Mouse (Mus musculus) left cerebral cortex, adult 8-10 months (tissue): ENCODE results near the gene Med25. TPM values are rescaled to one million over a fixed set of nuclear protein-coding genes. Genes with fewer than 3 reads are reported as not detected.

Source experiments
- DNase-seq, 2 experiments: peaks; one replicate each; pipeline ENCODE4 v3.0.0; 2022; ENCODE audit warnings: low spot score in 2 of 2
- total RNA-seq, 4 experiments: library from RNA; stranded (reverse); gene quantifications; 2 replicates each; pipeline ENCODE4 v1.2.4; 2022

Gene Med25
- total RNA-seq, 4 experiments from 2014 or later = 80.5 to 97.9 (median 88.4) TPM

DNA sequence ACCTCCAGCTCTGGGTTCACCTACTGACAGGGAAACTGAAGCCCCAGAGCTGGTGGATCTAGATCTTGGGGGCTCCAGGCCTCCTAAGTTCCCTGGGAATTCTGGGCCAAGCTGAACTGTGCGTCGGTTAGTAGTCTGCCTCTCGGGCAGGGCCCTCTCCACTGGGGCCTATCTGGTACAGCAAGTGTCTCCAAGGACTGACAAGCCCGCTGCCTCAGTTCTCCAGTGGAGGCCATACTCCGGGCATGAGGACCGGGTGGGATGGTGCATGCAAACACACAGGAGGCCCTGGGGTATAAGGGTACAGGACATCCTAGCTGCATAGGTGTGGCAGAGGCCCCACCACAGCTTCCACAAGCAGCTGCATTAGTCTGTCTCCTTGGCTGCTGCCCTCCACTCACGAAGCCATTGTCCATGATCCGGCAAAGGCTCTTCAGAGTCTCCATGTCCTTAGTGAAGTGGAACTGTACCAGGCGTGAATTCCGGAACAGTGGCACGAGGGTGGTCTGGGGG, 28.5 kb downstream of the Med25 start:
- DNase-seq = no peak

DNA sequence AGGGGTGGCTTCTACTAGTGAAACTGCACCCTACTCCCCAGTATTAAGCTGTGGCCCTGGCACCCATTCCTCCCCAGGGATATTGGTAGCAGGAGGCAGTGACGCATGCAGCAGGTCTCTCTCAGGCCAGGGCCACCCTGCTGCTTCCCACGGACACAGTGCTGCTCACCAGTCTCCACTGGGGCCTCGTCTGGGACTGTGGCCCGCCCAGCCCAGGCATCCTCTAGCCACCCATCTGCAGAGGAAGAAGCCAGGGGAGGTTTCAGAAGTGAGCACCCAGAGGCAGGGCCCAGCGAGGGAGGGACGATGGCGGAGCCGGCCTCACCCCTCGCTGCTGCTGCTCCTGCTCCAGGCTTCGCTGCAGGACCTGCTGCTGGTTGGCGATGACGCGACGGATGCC, 29.3 kb downstream of the Med25 start:
- DNase-seq = no peak

DNA sequence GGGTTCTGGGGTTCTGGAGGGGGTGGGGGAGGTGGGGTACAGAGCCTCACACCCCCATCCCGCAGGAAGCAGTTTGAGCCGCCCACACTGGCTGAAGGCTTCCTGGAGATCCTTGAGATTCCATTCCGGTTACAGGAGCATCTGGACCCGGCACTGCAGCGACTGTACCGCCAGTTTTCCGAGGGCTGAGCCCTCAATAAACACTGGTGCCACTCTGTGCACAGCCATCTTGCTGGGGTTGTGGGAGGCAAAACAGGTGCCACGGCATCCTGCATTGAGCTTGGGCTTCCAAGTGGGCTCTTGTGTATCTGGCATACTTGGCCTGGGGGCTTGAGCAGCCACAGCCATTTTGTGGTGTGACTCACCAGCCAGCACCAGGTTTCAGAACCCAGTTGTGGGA, 30.1 kb downstream of the Med25 start:
- DNase-seq = no peak

DNA sequence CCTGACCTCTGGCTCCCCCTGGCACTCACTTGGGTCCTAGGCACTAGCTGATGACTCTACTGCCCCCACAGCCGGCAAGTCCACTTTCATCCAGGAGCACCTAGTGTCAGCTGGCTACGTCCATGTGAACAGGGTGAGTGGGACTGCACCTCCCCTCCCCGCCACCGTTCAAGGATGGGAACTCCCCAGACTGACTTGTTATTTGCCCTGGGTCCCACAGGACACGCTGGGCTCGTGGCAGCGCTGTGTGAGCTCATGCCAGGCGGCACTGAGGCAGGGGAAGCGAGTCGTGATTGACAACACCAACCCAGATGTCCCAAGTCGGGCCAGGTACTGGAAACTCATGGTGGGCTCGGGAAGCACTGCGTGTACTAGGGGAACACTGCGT, 31.1 kb downstream of the Med25 start:
- DNase-seq = no peak

DNA sequence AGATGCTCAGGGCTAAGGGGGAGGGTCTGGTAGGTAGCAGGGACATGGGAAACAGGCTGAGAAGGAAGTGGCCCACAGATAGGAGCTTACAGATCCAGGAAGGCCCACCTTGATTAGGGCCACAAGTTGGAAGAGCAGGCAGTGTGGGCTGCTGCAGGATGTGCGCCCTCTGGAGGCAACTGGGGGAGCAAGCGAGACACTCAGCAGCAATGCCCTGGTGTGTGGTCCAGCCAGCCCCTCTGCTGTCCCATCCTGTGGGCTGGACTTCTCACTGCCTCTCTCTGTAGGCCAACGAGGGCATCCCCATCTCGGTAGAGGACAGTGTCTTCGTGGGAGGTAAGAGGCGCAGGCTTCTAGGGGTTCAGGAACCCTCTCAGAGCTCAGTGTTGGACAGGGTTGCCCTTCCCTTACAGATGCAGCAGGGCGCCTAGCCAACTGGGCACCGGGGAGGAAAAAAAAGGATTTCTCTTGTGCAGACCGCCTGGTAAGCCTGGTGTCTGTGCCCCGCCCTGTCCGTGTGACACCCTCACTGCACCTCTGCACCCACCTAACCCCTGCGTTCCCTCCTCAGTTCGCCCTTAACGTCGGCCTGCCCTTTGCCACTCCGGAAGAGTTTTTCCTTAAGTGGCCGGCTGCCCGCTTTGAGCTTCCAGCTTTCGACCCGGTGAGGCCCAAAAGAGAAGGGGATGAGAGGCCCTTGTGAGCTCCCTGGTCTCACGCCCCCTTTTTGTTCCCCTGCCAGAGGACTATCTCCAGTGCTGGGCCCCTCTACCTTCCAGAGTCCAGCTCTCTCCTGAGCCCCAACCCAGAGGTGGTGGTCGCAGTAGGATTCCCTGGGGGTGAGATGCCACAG, 31.7 kb downstream of the Med25 start:
- DNase-seq = no peak

DNA sequence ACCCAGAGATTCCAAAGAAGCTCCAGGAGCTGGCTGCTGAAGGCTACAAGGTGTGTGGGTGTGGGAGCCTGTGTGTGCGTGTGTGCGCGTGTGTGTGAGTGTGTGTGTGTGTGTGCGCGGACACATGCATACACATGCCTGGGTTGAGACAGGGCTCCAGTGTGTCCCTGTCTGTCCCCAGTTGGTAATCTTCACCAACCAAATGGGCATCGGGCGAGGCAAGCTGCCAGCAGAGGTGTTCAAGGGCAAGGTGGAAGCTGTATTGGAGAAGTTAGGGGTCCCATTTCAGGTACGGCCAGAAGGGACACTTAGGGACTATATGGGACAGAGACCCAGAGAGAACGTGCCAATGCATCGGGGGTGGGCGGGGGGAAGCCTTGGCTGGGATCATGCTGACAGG, 32.6 kb downstream of the Med25 start:
- DNase-seq = no peak

DNA sequence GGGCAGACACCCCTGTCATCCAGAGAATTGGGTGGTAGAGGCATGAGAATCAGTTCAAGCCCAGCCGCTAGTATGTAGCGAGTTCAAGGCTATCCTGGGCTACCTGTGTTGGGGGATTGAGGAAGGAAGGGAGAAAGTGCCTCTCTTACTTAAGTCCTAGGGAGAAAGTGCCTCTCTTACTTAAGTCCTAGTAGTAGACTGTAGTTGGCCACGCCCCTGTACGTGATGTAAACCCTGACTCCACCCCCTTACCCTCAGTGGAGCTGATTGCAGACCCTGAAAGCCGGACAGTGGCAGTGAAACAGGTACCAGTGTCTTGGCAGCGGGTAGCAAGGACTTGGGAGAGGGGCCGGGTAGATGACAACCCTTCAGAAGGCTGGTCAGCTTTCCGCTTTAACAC, 34.6 kb downstream of the Med25 start:
- no peak for DNase-seq

DNA sequence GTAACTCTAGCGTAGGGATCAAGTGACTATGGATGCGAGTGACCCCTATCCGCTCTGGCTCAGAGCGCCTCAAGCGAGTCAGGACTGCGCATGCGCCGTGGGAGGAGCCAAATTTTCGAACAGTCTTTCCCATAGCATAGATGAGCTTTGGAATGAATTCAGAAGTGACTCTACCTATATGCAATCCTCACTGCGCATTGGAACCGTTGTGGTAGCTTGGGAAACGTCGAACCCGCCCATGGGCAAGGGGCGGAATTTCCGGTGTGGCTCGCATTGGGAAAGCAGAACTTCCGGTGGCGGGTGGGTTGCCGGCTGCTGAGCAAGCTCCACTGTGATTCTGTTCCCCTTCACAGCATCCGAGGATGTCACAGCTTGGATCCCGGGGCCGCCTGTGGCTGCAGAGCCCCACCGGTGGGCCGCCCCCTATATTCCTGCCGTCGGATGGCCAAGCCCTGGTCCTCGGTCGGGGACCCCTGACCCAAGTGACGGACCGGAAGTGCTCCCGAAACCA, 35.4 kb downstream of the Med25 start, which contains the start of gene Pnkp:
TSS of gene Pnkp (plus strand) at position 98 of the 511 bp plus-strand sequence.
- peak; percentile 83 to 94 for DNase-seq

DNA sequence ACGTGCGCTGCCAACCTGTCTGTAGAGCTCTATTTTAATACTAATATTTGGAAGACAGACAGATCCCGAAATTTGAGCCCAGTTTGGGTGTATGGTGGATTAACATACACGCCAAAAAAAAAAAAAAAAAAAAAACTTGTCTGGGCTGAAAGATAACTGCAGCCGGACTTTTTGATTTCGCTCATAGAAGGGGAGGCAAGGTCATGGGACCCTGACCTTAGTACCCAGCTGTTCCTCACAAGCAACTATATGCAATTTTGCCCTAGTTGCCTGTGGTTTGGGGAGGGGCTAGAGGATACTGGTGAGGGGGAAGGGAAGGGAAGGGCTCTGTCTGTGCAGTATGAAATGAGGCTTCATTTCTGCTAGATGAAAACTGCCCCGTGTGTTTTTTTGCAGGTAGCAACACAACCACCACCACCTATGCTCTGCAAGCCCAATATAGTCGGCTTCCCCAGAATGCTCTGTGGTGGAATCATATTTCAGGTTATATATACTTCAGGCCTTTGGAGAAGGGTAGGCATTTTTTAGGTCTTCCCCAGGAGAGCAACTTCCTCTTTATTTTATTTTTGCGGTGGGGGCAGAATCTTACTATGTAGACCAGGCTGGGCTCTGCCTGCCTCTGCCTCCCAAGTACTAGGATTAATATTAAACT, 36.1 kb downstream of the Med25 start:
- no peak for DNase-seq

DNA sequence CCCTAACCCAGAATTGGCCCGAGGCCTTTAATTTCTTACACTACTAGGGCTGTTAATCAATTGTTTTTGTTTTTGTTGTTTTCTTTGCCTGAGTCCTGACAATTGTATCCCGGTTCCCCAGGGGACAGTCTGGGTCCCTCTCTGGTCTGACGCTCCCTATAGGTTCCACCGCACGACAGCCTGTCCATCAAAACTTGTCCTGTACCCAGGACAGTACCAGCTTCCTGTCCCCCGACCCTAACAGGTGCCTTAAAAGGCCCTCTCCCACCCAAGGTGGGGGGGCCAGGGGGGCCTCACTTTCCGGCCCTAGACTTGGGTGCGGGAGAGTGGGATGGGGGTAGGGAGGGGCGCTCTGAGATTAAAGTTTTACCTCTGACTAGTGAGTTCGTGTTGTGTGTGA, 37.5 kb downstream of the Med25 start:
- DNase-seq = no peak

DNA sequence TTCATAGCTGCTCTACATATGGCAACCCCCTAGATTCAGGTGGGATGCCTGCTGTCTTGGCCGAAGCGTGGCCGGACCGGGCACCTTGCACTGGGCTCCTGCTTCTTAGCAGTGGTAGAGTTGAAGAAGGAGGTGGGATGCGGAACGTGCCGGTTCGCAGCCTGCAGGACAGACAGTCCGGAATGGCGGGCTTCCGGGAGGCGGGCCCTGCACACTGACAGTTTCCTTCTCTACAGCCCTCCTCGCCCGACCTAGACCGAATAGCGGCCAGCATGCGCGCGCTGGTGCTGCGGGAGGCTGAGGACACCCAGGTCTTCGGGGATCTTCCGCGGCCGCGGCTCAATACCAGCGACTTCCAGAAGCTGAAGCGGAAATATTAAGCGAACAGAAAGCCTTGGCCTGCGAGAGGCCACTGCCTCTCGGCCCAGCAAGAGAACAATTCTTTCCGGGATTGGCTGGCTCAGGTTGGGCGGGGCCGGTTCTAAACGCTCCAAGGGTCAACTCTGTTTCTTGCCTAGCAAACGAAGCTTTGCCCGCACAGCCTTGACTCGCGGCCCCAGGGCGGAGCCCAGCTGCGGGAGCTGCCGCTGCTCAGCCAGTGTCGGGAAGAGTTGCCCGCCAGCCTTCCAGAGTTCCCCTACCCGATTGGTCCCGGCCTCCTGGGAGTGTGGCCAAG, 38.0 kb downstream of the Med25 start:
- peak in 1 of 2 experiments; percentile 63 for DNase-seq

DNA sequence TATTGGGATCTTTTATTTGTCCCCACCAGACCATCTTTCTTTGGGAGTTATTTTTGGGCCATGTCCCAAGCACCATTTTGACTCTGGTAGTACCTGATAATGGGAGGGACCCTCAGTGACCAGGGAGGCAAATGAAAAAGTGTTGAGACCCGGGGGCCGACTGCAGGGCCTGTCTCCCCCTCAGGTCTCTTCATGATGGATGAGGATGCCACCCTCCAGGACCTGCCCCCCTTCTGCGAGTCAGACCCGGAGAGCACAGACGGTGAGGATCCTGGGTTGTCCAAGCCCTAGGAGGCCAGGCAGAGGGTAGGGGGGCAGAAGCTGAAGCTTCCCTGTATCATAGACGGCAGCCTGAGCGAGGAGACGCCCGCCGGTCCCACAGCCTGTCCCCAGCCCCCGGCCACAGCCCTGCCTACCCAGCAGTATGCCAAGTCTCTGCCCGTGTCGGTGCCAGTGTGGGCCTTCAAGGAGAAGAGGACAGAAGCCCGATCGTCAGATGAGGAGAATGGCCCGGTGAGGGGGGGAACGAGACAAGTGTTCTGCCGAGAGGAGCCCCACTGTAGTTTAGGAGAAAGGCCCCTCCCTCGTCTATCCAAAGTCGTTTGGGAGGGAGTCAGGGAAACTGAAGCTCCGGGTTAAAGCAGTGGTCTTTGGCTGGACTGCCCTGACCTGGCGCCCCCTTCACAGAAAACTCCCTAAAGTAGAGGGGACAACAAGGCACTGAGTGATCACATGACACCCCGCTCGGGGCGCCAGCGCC, 38.7 kb downstream of the Med25 start:
- DNase-seq = no peak

DNA sequence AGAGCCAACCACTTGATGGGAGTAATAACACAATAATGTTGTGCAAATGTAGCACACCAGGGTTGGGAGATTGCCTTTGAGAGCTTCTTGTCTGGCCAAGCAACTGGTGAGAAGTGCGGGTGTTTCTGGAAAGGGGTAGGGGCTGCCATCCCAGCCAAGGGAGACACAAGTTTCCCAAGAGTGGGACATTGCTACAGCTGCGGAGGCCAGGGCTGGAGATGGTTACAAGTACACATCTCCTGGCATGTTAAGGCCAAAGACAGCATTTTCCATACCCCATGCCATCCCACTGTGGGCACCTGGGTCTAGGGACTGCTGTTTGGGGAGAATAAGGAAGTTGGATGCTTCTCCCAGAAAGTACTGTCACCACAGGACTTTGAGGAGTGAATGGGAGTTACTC, 39.4 kb downstream of the Med25 start:
- DNase-seq = no peak

DNA sequence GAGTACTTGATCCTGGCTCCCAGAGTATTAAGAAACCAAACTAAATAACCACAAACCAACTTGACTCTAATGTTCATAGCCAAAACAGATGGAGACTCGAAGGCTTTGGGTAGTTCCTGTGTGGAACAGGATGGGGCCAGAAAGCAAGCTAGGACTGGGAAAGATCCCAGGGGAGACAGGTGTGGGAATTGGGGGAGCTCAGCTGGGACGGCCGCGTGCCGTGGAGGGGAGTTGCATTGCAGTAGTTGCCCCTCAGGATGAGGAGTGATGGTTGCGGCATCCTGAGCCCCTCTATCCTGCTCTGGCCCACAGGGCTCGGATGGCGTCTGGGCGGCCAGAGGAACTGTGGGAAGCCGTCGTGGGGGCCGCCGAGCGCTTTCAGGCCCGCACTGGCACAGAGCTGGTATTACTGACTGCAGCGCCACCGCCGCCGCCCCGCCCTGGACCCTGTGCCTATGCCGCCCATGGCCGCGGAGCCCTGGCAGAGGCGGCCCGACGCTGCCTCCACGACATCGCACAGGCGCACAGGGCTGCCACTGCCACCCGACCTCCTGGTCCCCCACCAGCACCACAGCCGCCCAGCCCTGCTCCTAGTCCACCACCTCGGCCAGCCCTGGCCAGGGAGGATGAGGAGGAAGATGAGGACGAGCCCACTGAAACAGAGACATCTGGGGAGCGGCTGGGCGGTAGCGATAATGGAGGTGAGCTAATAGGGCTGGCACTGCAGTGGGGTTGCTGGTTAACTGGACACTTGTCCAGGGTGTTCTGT, 40.1 kb downstream of the Med25 start:
- no peak for DNase-seq

DNA sequence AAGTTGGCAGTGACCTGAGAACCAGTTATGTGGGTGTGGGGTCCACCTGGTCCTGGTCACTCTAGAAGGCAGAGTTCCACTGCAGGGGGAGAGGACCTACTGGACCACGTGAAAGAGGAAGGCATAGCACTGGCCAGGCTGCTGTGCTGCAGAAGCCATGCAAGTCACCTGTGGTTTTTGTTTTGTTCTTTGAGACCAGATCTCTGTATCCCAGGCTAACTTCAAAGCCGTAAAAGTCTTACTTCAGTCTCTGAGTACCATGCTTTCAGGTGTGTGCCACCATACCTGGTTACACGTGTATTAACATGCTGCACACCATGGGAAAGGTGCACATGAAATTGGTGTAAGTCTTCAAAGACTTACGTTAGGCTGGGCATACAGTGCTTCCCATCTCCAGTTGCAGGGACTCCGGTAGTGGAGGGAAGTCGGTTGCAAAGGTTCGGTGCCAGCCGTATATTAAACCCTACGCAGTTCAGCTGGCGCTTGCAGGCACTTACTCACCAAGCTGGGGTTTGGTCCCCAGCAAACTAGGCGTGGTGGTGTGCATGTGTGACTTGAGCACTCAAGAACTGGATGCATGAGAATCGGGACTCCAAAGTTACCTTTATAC, 40.8 kb downstream of the Med25 start:
- no peak for DNase-seq

DNA sequence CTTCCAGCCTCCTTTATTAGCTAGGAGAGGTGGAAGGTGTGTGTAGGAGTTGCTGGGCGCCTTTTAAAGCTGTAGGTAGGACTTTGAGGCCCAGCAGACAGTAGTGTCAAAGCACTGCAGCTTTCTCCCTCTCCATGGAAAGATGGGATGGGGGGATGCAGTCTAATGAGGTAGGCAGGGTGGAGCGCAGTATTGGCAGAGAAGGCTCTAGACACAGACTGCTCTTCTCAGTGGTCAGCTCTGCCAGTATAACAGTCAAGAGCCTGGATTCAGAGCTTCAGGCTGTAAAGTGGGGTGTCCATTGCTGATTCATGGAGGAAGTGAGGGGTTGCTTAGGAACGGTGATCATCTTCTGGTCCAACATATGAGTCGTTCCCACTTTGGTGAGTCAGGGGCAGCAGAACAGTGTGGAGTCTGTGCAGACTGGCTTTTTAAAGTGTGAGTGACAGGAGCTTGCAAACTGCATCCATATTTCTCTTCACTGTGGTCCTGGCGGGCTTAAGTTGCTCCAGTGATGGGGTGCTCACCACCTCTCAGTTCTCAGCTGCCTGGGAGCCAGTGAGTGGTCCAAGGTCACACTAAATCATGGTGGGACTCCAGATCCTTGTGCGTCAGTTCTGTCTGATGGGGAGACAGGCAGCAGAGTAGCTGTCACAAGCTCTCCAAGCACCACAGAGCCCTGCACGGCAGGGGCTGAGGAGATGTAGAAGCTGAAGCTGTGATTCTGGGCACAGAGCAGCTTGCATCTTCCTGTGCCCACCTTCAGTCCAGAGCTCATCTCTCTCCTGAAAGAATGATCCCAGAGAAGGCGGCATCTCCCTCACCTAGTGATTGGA, 41.5 kb downstream of the Med25 start:
- no peak for DNase-seq

DNA sequence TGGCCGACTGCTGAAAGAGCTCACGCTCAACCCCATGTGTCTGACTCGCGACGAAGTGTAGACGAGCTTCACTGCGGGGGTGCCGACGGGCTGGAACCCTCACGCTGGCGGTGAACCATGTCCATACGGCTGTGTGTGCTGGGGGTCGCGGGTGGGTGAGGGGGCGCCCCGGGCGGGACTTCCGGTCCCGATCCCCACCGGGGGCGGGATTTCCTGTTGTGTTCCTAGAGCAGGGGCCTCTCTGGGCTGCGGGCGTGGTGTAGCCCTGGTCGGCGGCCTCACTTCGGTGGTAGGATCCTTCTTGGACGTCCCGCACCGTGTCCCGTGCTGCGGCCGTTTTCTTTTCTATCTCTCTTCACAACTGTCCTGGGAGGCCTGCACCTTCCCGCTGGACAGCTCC, 42.4 kb downstream of the Med25 start:
- no peak for DNase-seq

DNA sequence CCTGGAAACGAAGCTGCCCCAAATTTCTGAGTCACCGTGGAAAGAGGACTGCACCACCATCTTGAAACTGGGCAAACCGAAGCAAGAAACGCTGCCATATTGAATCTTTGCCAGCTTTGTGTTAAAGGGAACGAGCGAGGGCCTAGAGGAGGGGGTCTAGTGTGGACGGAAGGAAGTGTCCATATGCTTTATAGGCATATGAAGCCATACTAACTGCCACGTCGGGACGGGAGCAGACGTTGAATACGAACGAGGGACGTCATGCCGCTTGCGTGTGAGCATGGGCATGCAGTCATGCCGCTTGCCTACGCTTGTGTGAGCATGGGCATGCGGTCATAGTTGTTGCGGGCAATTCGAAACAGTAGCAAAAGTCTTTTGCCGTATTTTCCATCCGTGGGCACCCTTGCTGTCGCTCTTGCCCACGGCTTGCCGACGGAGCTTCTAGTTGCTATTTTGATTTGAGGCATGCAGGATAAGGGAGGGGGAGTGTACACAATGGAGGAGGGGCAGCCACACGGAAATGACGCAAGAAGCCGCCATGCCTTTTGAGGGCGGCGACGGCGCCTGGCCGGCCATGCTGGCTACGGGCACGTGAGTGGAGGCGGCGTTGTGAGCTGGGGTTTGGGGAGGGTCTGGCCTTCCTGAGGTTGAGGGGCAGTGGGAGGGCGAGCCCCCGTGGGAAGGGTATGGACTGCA, 42.9 kb downstream of the Med25 start:
- peak; percentile 84 to 95 for DNase-seq
